Comparison of ENCODE assay signal across 20 mouse cellular contexts in the genomic region with DNA sequence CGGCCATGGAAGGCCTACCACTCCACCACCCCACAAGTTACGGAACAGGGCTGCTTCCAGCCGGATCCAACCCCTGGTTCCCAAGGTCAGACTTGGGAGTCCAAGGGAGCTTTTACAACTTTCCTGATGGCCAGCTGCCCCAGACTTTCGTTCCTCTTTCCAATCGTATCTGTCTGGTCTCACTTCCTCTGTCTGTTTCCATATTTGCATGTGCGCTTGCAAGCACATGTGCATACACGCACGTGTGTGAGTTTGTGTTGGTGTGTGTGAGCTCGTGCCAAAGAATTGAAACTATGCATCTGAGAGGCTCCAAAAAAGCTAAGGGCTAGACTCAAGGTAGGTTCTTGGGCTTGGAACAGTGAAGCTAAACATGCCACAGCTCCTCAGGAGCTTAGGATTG. TPM values are rescaled to one million over a fixed set of nuclear protein-coding genes. Genes with fewer than 3 reads are reported as not detected.
DNase-seq lines count a peak whose midpoint lies in the region; ATAC-seq lines count a peak whose summit lies in the region.
"Had no signal": no experiment of that assay in that cellular context is flagged by ENCODE, and none has a peak within 500 bp of the region (broad histone marks: within the 10 kb centered on the region; RNA-seq: fewer than 3 reads in every experiment).

No protein-coding gene starts in this region.

- 64% methylated on average over 9 of the region's 9 CpGs for WGBS in liver, embryonic 13.5 days (ENCODE audit: insufficient replicate concordance)

- no peak overlapping the region; the same call in 1 of the 2 replicates for H3K4me2 ChIP-seq in liver, embryonic 13.5 days
- H3K4me2 ChIP-seq: heart, embryonic 15.5 days; limb, embryonic 12.5 days; midbrain, embryonic 13.5 days had no signal

- no peak for ATAC-seq in liver, embryonic 13.5 days (ENCODE audit: low read depth)
- ATAC-seq: inflammation-experienced regulatory T-cells, adult 6 months; midbrain, embryonic 13.5 days had no signal

- H3K4me1 ChIP-seq in liver, embryonic 13.5 days (replicated peaks) = peaks cover 87% of the 10 kb centered on the region
- H3K4me1 ChIP-seq: forebrain, embryonic 10.5 days; hindbrain, embryonic 10.5 days; limb, embryonic 12.5 days; midbrain, embryonic 13.5 days had no signal

- H3K9me3 ChIP-seq in liver, embryonic 13.5 days (replicated peaks) = no peaks in the 10 kb centered on the region
- H3K9me3 ChIP-seq: forebrain, embryonic 10.5 days; heart, embryonic 15.5 days; hindbrain, embryonic 10.5 days; limb, embryonic 12.5 days; midbrain, embryonic 13.5 days had no signal

- H3K4me3 ChIP-seq in liver, embryonic 13.5 days (replicated peaks) = no peak overlapping the region
- H3K4me3 ChIP-seq: forebrain, embryonic 10.5 days; heart, embryonic 15.5 days; hindbrain, embryonic 10.5 days; limb, embryonic 12.5 days; midbrain, embryonic 13.5 days had no signal

- no peak overlapping the region for H3K9ac ChIP-seq in liver, embryonic 13.5 days
- H3K9ac ChIP-seq: heart, embryonic 15.5 days; limb, embryonic 12.5 days; midbrain, embryonic 13.5 days had no signal

- peaks cover 100% of the 10 kb centered on the region for H3K36me3 ChIP-seq in liver, embryonic 13.5 days
- H3K36me3 ChIP-seq: forebrain, embryonic 10.5 days; heart, embryonic 15.5 days; hindbrain, embryonic 10.5 days; limb, embryonic 12.5 days; midbrain, embryonic 13.5 days had no signal

- H3K27me3 ChIP-seq in liver, embryonic 13.5 days = no peaks in the 10 kb centered on the region
- H3K27me3 ChIP-seq: heart, embryonic 15.5 days; limb, embryonic 12.5 days; midbrain, embryonic 13.5 days had no signal

- peak; percentile 39 for DNase-seq in layer of hippocampus, adult 11-12 months (ENCODE audit: low spot score)
- DNase-seq in layer of hippocampus, adult 8-10 months (ENCODE audit: low spot score in 2 of 2) = no peak
- DNase-seq in spleen, adult 12 weeks (ENCODE audit: low spot score) = peak; percentile 30
- no peak for DNase-seq in spleen, postnatal 10 days (ENCODE audit: low spot score in 2 of 2)
- no peak for DNase-seq in liver, embryonic 13.5 days
- peak; percentile 71 to 77 for DNase-seq in spleen, postnatal 36 days (ENCODE audit: low spot score in 2 of 2)
- no peak for DNase-seq in adrenal gland, postnatal 4 days (ENCODE audit: low spot score in 2 of 2)
- no peak for DNase-seq in retina, postnatal 1 day
- DNase-seq: cerebellum, adult 11-12 months; layer of hippocampus, postnatal 36 days; right cerebral cortex, postnatal 25 days; thymus, postnatal 4 days had no signal

- H3K27ac ChIP-seq in liver, embryonic 13.5 days = 0 out of 2 replicates have a peak overlapping the region, but pooled peaks have one; percentile 37
- H3K27ac ChIP-seq: forebrain, embryonic 10.5 days; heart, embryonic 15.5 days; hindbrain, embryonic 10.5 days; limb, embryonic 12.5 days; midbrain, embryonic 13.5 days had no signal

RNA-seq across cellular contexts. Expression of a gene that starts 7.5 kb away (rescaled TPM):
- 10 to 100 TPM in 1 of 4 experiments, 1 to 10 TPM in 3; 5.8 to 10.9 (median 7.5) TPM for total RNA-seq in layer of hippocampus, adult 8-10 months (2022)
- polyA plus RNA-seq in liver, embryonic 13.5 days (2015; fragmentation: Nextera tagmentation; extraction: Ambion mirVana) = 2.8 and 2.9 TPM in 2 replicates
- total RNA-seq in adrenal gland, postnatal 4 days (2021) = 10 to 100 TPM; 12.2 to 16.2 TPM

RNA-seq across cellular contexts. Expression of a gene that starts 8.4 kb away (rescaled TPM):
- under 1 TPM; 0.23 to 0.54 (median 0.28) TPM for total RNA-seq in layer of hippocampus, adult 8-10 months (2022)
- polyA plus RNA-seq in liver, embryonic 13.5 days (2015; fragmentation: Nextera tagmentation; extraction: Ambion mirVana) = 329 and 341 TPM in 2 replicates
- 10 to 100 TPM in 1 of 2 experiments, 1 to 10 TPM in 1; 6.9 to 13.1 TPM for total RNA-seq in adrenal gland, postnatal 4 days (2021)

RNA-seq across cellular contexts. Expression of a gene that starts 13.7 kb away (rescaled TPM):
- 10 to 100 TPM; 15.4 to 21.1 (median 16.3) TPM for total RNA-seq in layer of hippocampus, adult 8-10 months (2022)
- 121 and 130 TPM in 2 replicates for polyA plus RNA-seq in liver, embryonic 13.5 days (2015; fragmentation: Nextera tagmentation; extraction: Ambion mirVana)
- total RNA-seq in adrenal gland, postnatal 4 days (2021) = 10 to 100 TPM; 33.9 to 38.3 TPM

RNA-seq across cellular contexts. Expression of a gene that starts 36.6 kb away (rescaled TPM):
- 1 to 10 TPM in 1 of 4 experiments, under 1 TPM in 3; 0.37 to 1.0 (median 0.63) TPM for total RNA-seq in layer of hippocampus, adult 8-10 months (2022)
- not detected in 2 replicates for polyA plus RNA-seq in liver, embryonic 13.5 days (2015; fragmentation: Nextera tagmentation; extraction: Ambion mirVana)
- total RNA-seq in adrenal gland, postnatal 4 days (2021) = not detected
- polyA plus RNA-seq: forebrain, embryonic 10.5 days; inflammation-experienced regulatory T-cells, adult 6 months; kidney, embryonic 14.5 days; limb, embryonic 12.5 days; neural tube, embryonic 11.5 days had no signal

RNA-seq across cellular contexts. Expression of a gene that starts 51.1 kb away (rescaled TPM):
- 10 to 100 TPM; 23.1 to 32.9 (median 25.6) TPM for total RNA-seq in layer of hippocampus, adult 8-10 months (2022)
- 16.1 and 16.5 TPM in 2 replicates for polyA plus RNA-seq in liver, embryonic 13.5 days (2015; fragmentation: Nextera tagmentation; extraction: Ambion mirVana)
- total RNA-seq in adrenal gland, postnatal 4 days (2021) = 10 to 100 TPM; 20.8 to 26.1 TPM

Comparison
In these comparisons a context has a peak if more than half of its experiments do, and no peak if none do; other contexts are left out.
1. DNase-seq: peak in layer of hippocampus, adult 11-12 months (single experiment), spleen, adult 12 weeks (single experiment) and spleen, postnatal 36 days (2 of 2); none in layer of hippocampus, adult 8-10 months (0 of 2), spleen, postnatal 10 days (0 of 2), liver, embryonic 13.5 days (single experiment), adrenal gland, postnatal 4 days (0 of 2) and retina, postnatal 1 day (single experiment).
2. RNA of a gene that starts 8.4 kb away (total RNA-seq): 6.9 to 13.1 TPM in adrenal gland, postnatal 4 days; 0.23 to 0.54 TPM in layer of hippocampus, adult 8-10 months; every median in the first group is over 4 times any median in the second.